Mouse (Mus musculus): Measurements from ENCODE around the gene Capns1. TPM values are rescaled to one million over a fixed set of nuclear protein-coding genes. Genes with fewer than 3 reads are reported as not detected.

Gene Capns1
- polyA plus RNA-seq (2015; fragmentation: Nextera tagmentation; extraction: Ambion mirVana), result 81.5 and 93.6 TPM in 2 replicates

DNA sequence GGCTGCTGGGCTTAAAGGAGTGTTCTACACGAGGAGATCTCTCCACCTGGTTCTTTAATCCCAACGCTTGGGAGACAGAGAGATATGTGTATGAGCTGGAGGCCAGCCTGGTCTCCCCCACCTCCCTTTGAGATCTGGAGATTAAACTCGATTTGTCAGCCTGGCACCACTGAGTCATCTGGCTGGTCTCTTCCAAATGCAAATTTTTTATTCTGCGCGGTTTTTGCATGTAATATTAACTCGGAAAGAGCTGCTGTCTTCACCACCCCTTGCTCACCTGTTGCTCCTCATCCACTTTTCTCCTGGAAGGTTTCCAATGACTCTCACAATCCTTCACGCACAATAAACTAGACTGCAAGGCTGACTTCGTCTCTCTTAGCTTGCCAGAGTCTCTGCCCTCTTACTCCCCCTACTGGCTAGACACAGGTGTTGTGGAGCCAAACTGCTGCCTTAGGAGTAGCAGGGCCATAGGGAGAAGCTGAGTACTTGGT, at the start of gene Capns1:
Gene Capns1, minus strand, starts transcription at position 331 of the 491 bp plus-strand sequence.

DNA sequence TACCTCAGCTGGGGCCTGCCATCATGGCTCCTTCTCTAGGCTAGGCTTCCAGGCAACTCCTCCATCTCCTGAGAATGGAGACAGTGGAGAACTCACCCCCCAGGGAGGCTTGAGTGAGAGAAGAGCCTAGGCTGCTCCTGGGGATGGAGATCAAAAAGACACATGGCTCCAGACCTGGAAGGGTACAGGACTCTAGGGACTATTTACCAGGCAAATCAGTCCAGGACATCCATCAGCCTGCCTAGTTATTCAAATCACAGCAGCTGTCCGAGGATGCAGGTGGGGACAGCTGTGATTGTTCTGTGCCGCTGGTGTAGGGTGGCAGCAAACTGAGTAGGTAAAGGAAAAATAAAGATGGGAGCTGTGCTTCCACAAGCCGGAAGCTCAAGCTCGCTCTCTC, 37.0 kb upstream of the Capns1 start, which contains the start of gene Ovol3:
Gene Ovol3, minus strand, starts transcription at position 101 of the 400 bp plus-strand sequence.

DNA sequence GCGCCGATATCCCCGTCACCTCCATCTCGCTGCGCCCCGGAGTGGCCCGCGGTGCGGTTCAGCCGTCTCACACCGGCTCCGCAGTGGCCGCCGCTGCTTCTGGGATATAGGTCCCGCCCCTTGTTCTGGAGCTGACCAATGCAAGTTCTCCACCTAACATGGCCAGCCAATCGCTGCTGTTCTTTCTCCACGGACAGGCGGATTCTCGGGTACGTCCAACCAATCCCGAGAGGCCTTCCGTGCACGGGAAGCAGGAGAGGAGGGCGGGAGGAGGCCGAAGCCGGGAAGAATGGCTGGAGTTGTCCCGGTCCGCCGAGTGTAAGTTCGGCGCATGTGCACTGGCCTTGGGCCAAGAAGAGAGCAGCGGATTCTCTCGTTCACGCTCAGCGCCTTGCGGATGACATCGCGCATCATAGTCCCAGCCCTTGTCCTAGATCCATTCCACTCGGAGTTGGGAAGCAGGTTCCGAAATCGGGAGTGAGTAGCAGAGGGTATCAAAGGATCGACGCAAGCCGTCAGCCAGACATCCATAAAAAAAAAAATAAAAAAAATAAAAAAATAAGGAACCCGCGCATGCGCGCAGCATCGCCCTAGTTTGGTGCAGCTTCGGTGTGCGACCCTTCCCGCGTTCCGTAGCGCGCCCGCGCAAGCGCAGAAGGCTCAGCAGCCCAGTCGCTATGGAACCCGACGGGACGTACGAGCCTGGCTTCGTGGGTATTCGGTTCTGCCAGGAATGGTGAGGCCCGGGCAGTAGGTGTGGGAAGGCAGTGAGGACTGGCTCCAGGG, 33.3 kb upstream of the Capns1 start, which contains the start of the genes Polr2i and Tbcb:
Gene Polr2i, plus strand, starts transcription at position 280 of the 786 bp plus-strand sequence.
Gene Tbcb, minus strand, starts transcription at position 604 of the 786 bp plus-strand sequence.

DNA sequence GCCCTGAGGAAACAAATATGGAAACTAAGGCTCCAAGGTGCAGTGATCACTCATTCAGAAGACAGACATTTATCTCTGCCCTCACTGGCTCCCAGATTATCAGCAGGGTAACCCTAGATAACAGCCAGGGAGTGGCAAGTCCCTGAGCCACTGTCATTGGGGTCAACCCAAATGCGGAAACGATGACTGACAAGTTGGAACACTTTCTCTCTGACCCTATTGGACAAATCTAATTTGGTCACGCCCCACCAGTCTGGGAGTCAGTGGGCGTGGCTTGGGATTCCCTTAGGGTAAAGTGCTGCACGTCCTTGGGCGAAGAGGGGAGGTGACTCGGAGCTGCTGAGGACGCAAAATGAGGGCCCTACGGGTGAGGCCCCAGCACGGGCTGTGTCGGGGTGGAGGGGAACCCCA, 14.7 kb downstream of the Capns1 start, which contains the start of gene Cox7a1:
Gene Cox7a1, plus strand, starts transcription at position 266 of the 411 bp plus-strand sequence.

DNA sequence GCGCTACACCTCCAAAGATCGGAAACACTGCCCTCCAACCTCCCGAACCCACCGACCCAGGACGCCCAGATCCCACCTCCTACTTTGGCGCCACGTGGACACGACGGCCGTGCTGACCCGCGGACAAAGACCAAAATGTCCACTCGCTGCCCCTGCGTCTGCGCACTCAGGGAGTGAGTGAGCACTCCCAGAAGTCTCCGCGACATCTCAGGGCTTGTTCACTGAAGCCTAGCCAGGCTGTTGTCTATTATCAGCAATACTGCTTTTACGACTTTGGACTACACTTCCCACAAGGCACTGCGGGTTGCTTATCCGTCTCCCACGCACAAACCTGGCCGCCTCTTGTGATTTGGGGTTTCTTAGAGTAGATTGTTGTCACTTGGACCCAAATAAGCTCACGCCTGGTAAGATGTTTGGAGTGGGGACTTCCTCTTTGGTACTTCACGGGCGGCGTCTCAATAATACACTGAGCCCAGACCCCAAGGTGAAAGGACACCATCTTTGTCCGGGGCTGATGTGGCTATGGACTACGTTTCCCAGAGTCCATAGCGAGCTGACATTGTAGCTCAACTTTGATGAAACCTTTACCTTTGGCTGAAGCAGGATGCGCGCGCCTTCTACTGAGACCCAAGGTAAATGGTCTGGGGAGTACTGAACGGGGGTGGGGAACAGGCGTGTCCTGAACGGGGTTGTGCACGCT, 28.9 kb downstream of the Capns1 start, which contains the start of gene Zfp146:
Gene Zfp146, minus strand, starts transcription at position 168 of the 700 bp plus-strand sequence.

Other genes with a start within 250 kb of the Capns1 start
- gene Zfp74, start 244.7 kb downstream of the Capns1 start, polyA plus RNA-seq (2015; fragmentation: Nextera tagmentation; extraction: Ambion mirVana), result 4.9 and 5.2 TPM in 2 replicates
- gene Zfp568, start 214.9 kb downstream of the Capns1 start, polyA plus RNA-seq (2015; fragmentation: Nextera tagmentation; extraction: Ambion mirVana), result 31.5 and 37.1 TPM in 2 replicates
- gene Zfp14, start 147.4 kb downstream of the Capns1 start, polyA plus RNA-seq (2015; fragmentation: Nextera tagmentation; extraction: Ambion mirVana), result 1.8 and 2.2 TPM in 2 replicates
- gene Zfp82, start 125.9 kb downstream of the Capns1 start, polyA plus RNA-seq (2015; fragmentation: Nextera tagmentation; extraction: Ambion mirVana), result 4.1 and 5.1 TPM in 2 replicates
- gene Gm26920, start 108.4 kb downstream of the Capns1 start, polyA plus RNA-seq (2015; fragmentation: Nextera tagmentation; extraction: Ambion mirVana), result 0.23 TPM in 1 of 2 replicates, not detected in the other
- 5.4 TPM in 2 replicates for gene Zfp566, start 108.3 kb downstream of the Capns1 start, polyA plus RNA-seq (2015; fragmentation: Nextera tagmentation; extraction: Ambion mirVana)
- 51.2 and 53.2 TPM in 2 replicates for gene Zfp260, start 104.0 kb downstream of the Capns1 start, polyA plus RNA-seq (2015; fragmentation: Nextera tagmentation; extraction: Ambion mirVana)
- gene Zfp382, start 76.9 kb downstream of the Capns1 start, polyA plus RNA-seq (2015; fragmentation: Nextera tagmentation; extraction: Ambion mirVana), result 3.3 and 3.8 TPM in 2 replicates
- gene Zfp146, start 29.1 kb downstream of the Capns1 start, polyA plus RNA-seq (2015; fragmentation: Nextera tagmentation; extraction: Ambion mirVana), result 5.1 and 6.2 TPM in 2 replicates
- gene Cox7a1, start 14.7 kb downstream of the Capns1 start, polyA plus RNA-seq (2015; fragmentation: Nextera tagmentation; extraction: Ambion mirVana), result 300 and 438 TPM in 2 replicates
- gene Polr2i, start 33.1 kb upstream of the Capns1 start, polyA plus RNA-seq (2015; fragmentation: Nextera tagmentation; extraction: Ambion mirVana), result 125 and 135 TPM in 2 replicates
- gene Tbcb, start 33.5 kb upstream of the Capns1 start, polyA plus RNA-seq (2015; fragmentation: Nextera tagmentation; extraction: Ambion mirVana), result 84.9 and 101 TPM in 2 replicates
- gene Ovol3, start 36.9 kb upstream of the Capns1 start, polyA plus RNA-seq (2015; fragmentation: Nextera tagmentation; extraction: Ambion mirVana), result 1.5 and 1.8 TPM in 2 replicates
- gene Thap8, start 81.3 kb upstream of the Capns1 start, polyA plus RNA-seq (2015; fragmentation: Nextera tagmentation; extraction: Ambion mirVana), result 0.44 and 0.58 TPM in 2 replicates
- 2.5 and 3.6 TPM in 2 replicates for gene Wdr62, start 81.6 kb upstream of the Capns1 start, polyA plus RNA-seq (2015; fragmentation: Nextera tagmentation; extraction: Ambion mirVana)
- 10.4 and 11.7 TPM in 2 replicates for gene Clip3, start 92.9 kb upstream of the Capns1 start, polyA plus RNA-seq (2015; fragmentation: Nextera tagmentation; extraction: Ambion mirVana)
- gene Alkbh6, start 109.9 kb upstream of the Capns1 start, polyA plus RNA-seq (2015; fragmentation: Nextera tagmentation; extraction: Ambion mirVana), result 47.9 and 48.6 TPM in 2 replicates
- gene Syne4, start 116.0 kb upstream of the Capns1 start, polyA plus RNA-seq (2015; fragmentation: Nextera tagmentation; extraction: Ambion mirVana), result 4.4 and 5.0 TPM in 2 replicates
- 1.6 TPM in 1 of 2 replicates, not detected in the other for gene E130208F15Rik, start 122.9 kb upstream of the Capns1 start, polyA plus RNA-seq (2015; fragmentation: Nextera tagmentation; extraction: Ambion mirVana)
- 19.2 and 19.3 TPM in 2 replicates for gene Sdhaf1, start 125.1 kb upstream of the Capns1 start, polyA plus RNA-seq (2015; fragmentation: Nextera tagmentation; extraction: Ambion mirVana)
- 1.1 TPM in 2 replicates for gene Lrfn3, start 164.0 kb upstream of the Capns1 start, polyA plus RNA-seq (2015; fragmentation: Nextera tagmentation; extraction: Ambion mirVana)
- 68.8 and 91.3 TPM in 2 replicates for gene Tyrobp, start 214.9 kb upstream of the Capns1 start, polyA plus RNA-seq (2015; fragmentation: Nextera tagmentation; extraction: Ambion mirVana)
- gene Hcst, start 221.0 kb upstream of the Capns1 start, polyA plus RNA-seq (2015; fragmentation: Nextera tagmentation; extraction: Ambion mirVana), result 2.9 and 3.6 TPM in 2 replicates
- gene Nfkbid, start 222.9 kb upstream of the Capns1 start, polyA plus RNA-seq (2015; fragmentation: Nextera tagmentation; extraction: Ambion mirVana), result 0.27 and 0.44 TPM in 2 replicates
- gene Aplp1, start 246.7 kb upstream of the Capns1 start, polyA plus RNA-seq (2015; fragmentation: Nextera tagmentation; extraction: Ambion mirVana), result 2.2 and 2.6 TPM in 2 replicates